Mouse (Mus musculus) testis, postnatal 10 days (tissue): Measurements from ENCODE around the gene Thpo.

Source experiments
- DNase-seq: peaks from one replicate; pipeline ENCODE4 v3.0.0; 2021; ENCODE audit warnings: low spot score

Gene Thpo

GRCm38 (mm10) chr16:20703699-20704400, 30.5 kb downstream of the Thpo start:
- DNase-seq = no peak

- DNase-seq = no peak
These were observed 31.2 kb downstream of the Thpo start for GRCm38 (mm10) chr16:20703071-20703470.

- peak; percentile 90 for DNase-seq
These were observed 31.8 kb downstream of the Thpo start for GRCm38 (mm10) chr16:20702522-20702893.

GRCm38 (mm10) chr16:20701729-20702521, 32.4 kb downstream of the Thpo start:
- no peak for DNase-seq

- no peak for DNase-seq
These were observed 33.0 kb downstream of the Thpo start for GRCm38 (mm10) chr16:20701316-20701715.

GRCm38 (mm10) chr16:20700036-20700435, 34.3 kb downstream of the Thpo start:
- DNase-seq = no peak

- no peak for DNase-seq
These were observed 35.0 kb downstream of the Thpo start for GRCm38 (mm10) chr16:20699266-20699665.

- DNase-seq = peak; percentile 94
These were observed 38.5 kb downstream of the Thpo start for GRCm38 (mm10) chr16:20695622-20696323.

- DNase-seq = peak; percentile 58
These were observed 39.5 kb downstream of the Thpo start for GRCm38 (mm10) chr16:20694781-20695180.

GRCm38 (mm10) chr16:20693111-20693701, 41.1 kb downstream of the Thpo start, which contains the start of gene Fam131a:
TSS of gene Fam131a (plus strand) at chr16:20693241.
- peak; percentile 91 for DNase-seq

GRCm38 (mm10) chr16:20692241-20692965, 41.9 kb downstream of the Thpo start:
- no peak for DNase-seq

GRCm38 (mm10) chr16:20691617-20692016, 42.7 kb downstream of the Thpo start:
- DNase-seq = no peak

- no peak for DNase-seq
These were observed 43.5 kb downstream of the Thpo start for GRCm38 (mm10) chr16:20690774-20691173.

- DNase-seq = peak; percentile 78
These were observed 56.2 kb downstream of the Thpo start for GRCm38 (mm10) chr16:20677974-20678675.

- no peak for DNase-seq
These were observed 56.9 kb downstream of the Thpo start for GRCm38 (mm10) chr16:20677380-20677779.

- no peak for DNase-seq
These were observed 57.6 kb downstream of the Thpo start for GRCm38 (mm10) chr16:20676702-20677101.

GRCm38 (mm10) chr16:20675213-20675612, 59.1 kb downstream of the Thpo start:
- DNase-seq = no peak
